In the genomic region with DNA sequence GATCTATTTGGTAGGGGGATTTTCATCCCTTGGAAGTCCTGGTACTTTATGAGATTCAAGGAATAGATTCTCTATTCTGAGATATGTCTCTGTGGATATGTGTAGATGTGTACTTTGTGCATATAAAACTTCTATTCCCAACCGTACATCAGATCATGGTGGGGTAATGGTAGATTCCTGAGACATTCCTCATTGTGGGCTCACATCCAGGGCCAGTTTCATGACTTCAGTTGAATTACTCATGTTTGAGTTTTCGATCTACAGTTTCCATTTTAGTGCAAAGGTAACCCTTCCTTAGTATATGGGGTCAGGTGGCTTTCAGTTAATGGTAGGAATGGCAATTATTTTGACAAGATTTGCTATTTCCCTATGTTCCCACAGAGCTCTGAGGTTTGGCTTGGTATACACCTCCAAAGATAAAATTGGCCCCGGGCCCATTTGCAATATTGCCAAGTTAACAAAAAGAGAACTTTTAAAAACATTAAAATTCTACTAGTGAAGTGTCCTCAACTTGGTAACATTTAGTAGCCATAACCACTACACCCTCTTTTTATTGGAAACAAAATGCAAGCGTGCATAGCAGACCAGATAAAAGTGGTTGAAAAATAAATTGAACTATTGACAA, we compare ENCODE assay signal across 28 mouse cellular contexts. TPM values are rescaled to one million over a fixed set of nuclear protein-coding genes. Genes with fewer than 3 reads are reported as not detected.
A peak's percentile ranks its signal among the peaks of the same experiment; 100 is the strongest.
DNase-seq lines count a peak whose midpoint lies in the region; ATAC-seq and TF ChIP-seq lines count a peak whose summit lies in the region.
"Had no signal": no experiment of that assay in that cellular context is flagged by ENCODE, and none has a peak within 500 bp of the region (broad histone marks: within the 10 kb centered on the region; RNA-seq: fewer than 3 reads in every experiment).

No protein-coding gene starts in this region.

- no peak for ATAC-seq in cerebellum, adult (ENCODE audit: insufficient number of reproducible peaks, low FRiP score, low TSS enrichment)
- no peak for ATAC-seq in intestine, embryonic 16.5 days
- ATAC-seq: activated CD4-positive, CD25-positive, alpha-beta regulatory T cell, adult 4 months; CD4-positive, CD25-positive, alpha-beta regulatory T cell, adult 4 months; forebrain, embryonic 16.5 days; hindbrain, embryonic 16.5 days; inflammation-experienced regulatory T-cells, adult 6 months; Patski had no signal

- H3K27me3 ChIP-seq in kidney, adult 2 months (replicated peaks; ENCODE audit: control insufficient read depth, insufficient read depth, low read length): no peaks in the 10 kb centered on the region
- no peaks in the 10 kb centered on the region for H3K27me3 ChIP-seq in intestine, embryonic 16.5 days (replicated peaks; ENCODE audit: control insufficient read depth, insufficient read depth, low read length)
- H3K27me3 ChIP-seq: embryonic facial prominence, embryonic 15.5 days; hindbrain, embryonic 12.5 days; Patski had no signal

- H3K27ac ChIP-seq in kidney, adult 2 months (ENCODE audit: insufficient read depth, low read depth, low read length): no peak overlapping the region
- no peak overlapping the region for H3K27ac ChIP-seq in intestine, embryonic 16.5 days (ENCODE audit: low read length)
- H3K27ac ChIP-seq: embryonic facial prominence, embryonic 15.5 days; heart, adult 2 months; hindbrain, embryonic 12.5 days had no signal

- H3K4me3 ChIP-seq in kidney, adult 2 months (ENCODE audit: insufficient read depth, low read depth, low read length): no peak overlapping the region
- H3K4me3 ChIP-seq in intestine, embryonic 16.5 days (ENCODE audit: low read length): no peak overlapping the region
- H3K4me3 ChIP-seq: embryonic facial prominence, embryonic 15.5 days; erythroblast, embryonic 14.5 days; heart, adult 2 months; hindbrain, embryonic 12.5 days had no signal

- no peaks in the 10 kb centered on the region for H3K36me3 ChIP-seq in kidney, adult 2 months (ENCODE audit: control insufficient read depth, insufficient read depth, low read length)
- no peaks in the 10 kb centered on the region for H3K36me3 ChIP-seq in intestine, embryonic 16.5 days (ENCODE audit: control insufficient read depth, insufficient read depth, low read length)
- H3K36me3 ChIP-seq: embryonic facial prominence, embryonic 15.5 days; G1E; hindbrain, embryonic 12.5 days had no signal

- TF ChIP-seq POLR2A in kidney, adult 2 months (IDR thresholded peaks at IDR 0.05; ENCODE audit: low read depth, low read length): no peak

- DNase-seq in cerebellum, postnatal 10 days: peak; percentile 15 to 23
- DNase-seq in kidney, adult 2 months: peak; percentile 29
- no peak for DNase-seq in kidney, adult 11 months
- DNase-seq in Muller cell, postnatal 12 days (ENCODE audit: inconsistent ontology term): peak; percentile 22
- peak; percentile 34 for DNase-seq in adipocyte (ENCODE audit: low spot score)
- no peak for DNase-seq in layer of hippocampus, adult 9-10 months (ENCODE audit: low spot score)
- DNase-seq: B cell, adult 2 months; cerebellum, adult 11-12 months; cerebellum, adult 9-10 months; cerebellum, postnatal 36 days; gastrocnemius, postnatal 10 days; heart, adult 2 months; heart, postnatal 36 days; kidney, adult 8-10 months had no signal

- no peak overlapping the region for H3K4me2 ChIP-seq in intestine, embryonic 16.5 days (ENCODE audit: low read depth, low read length)
- H3K4me2 ChIP-seq: embryonic facial prominence, embryonic 15.5 days; heart, embryonic 11.5 days; hindbrain, embryonic 12.5 days had no signal

- WGBS in kidney, adult 2 months: 78% methylated on average over 4 of the region's 4 CpGs
- 84% methylated on average over 4 of the region's 4 CpGs for WGBS in intestine, embryonic 16.5 days

- H3K9me3 ChIP-seq in intestine, embryonic 16.5 days (ENCODE audit: control insufficient read depth, low read length): no peaks in the 10 kb centered on the region
- H3K9me3 ChIP-seq: embryonic facial prominence, embryonic 15.5 days; hindbrain, embryonic 12.5 days had no signal

- no peak for TF ChIP-seq CTCF in kidney, adult 2 months (conservative IDR thresholded peaks at IDR 0.05; ENCODE audit: insufficient read depth, insufficient read length, low read depth, low read length)

- H3K9ac ChIP-seq in intestine, embryonic 16.5 days (ENCODE audit: low read depth, low read length): no peak overlapping the region
- H3K9ac ChIP-seq: embryonic facial prominence, embryonic 15.5 days; hindbrain, embryonic 12.5 days had no signal

- no peaks in the 10 kb centered on the region for H3K4me1 ChIP-seq in kidney, adult 2 months (ENCODE audit: control insufficient read depth, insufficient read depth, low read length)
- H3K4me1 ChIP-seq in intestine, embryonic 16.5 days (ENCODE audit: control insufficient read depth, insufficient read depth, low read length): no peaks in the 10 kb centered on the region
- H3K4me1 ChIP-seq: embryonic facial prominence, embryonic 15.5 days; hindbrain, embryonic 12.5 days had no signal

RNA-seq across cellular contexts. Expression of gene Cabcoco1, which starts 45.8 kb away (rescaled TPM):
- polyA plus RNA-seq in kidney, adult 2 months (2012; rRNA removed): 10.0 and 12.3 TPM in 2 replicates
- 8.4 and 9.0 TPM in 2 replicates for polyA plus RNA-seq in intestine, embryonic 16.5 days (2015; fragmentation: Nextera tagmentation; extraction: Ambion mirVana)
- polyA plus RNA-seq: erythroblast, embryonic 14.5 days; forebrain, embryonic 11.5 days; G1E; Patski had no signal

Comparison
In these comparisons a context has a peak if more than half of its experiments do, and no peak if none do; other contexts are left out.
1. DNase-seq: peak in cerebellum, postnatal 10 days (2 of 2), kidney, adult 2 months (single experiment), Muller cell, postnatal 12 days (single experiment) and adipocyte (single experiment); none in kidney, adult 11 months (single experiment) and layer of hippocampus, adult 9-10 months (single experiment).